Mouse (Mus musculus) ES-E14 (cell line): Measurements from ENCODE around the gene Zdhhc17. TPM values are rescaled to one million over a fixed set of nuclear protein-coding genes. Genes with fewer than 3 reads are reported as not detected.

ENCODE experiments used
- DNase-seq: peaks from one replicate; pipeline ENCODE4 v3.0.0-alpha.2; 2013; ENCODE audit warnings: low read depth, low spot score
- H3K27ac ChIP-seq: 2 replicates; pipeline ENCODE4 v1.5.1; 2012; ENCODE audit warnings: low read depth, mild to moderate bottlenecking, low read length, moderate library complexity, mixed read lengths; ENCODE audit not compliant: poor library complexity, insufficient read depth, severe bottlenecking
- H3K36me3 ChIP-seq: 2 replicates; pipeline ENCODE4 v1.6.1; 2012; ENCODE audit warnings: mild to moderate bottlenecking, low read length, moderate library complexity, mixed read lengths; ENCODE audit not compliant: control insufficient read depth, poor library complexity, insufficient read depth, severe bottlenecking
- H3K4me1 ChIP-seq, 2 experiments: fragments of 150-350 bp in 1 of 2; sonication (generic) in 1 of 2; 2 replicates each; pipeline ENCODE4 v1.6.1; 2012; ENCODE audit warnings: low read length in 2 of 2, mild to moderate bottlenecking in 1 of 2, mixed read lengths in 1 of 2; ENCODE audit not compliant: control insufficient read depth in 2 of 2, insufficient read depth in 2 of 2, poor library complexity in 1 of 2
- H3K4me3 ChIP-seq, 2 experiments: fragments of 150-350 bp in 1 of 2; sonication (generic) in 1 of 2; 2 replicates each; pipeline ENCODE4 v1.5.1; 2012; ENCODE audit warnings: low read length in 2 of 2, low read depth in 1 of 2, mild to moderate bottlenecking in 1 of 2, mixed read lengths in 1 of 2; ENCODE audit not compliant: insufficient read depth in 1 of 2, poor library complexity in 1 of 2, severe bottlenecking in 1 of 2
- H3K9ac ChIP-seq: 2 replicates; pipeline ENCODE4 v1.6.1; 2012; ENCODE audit warnings: low read depth, mild to moderate bottlenecking, low read length, mixed read lengths; ENCODE audit not compliant: poor library complexity, insufficient read depth, severe bottlenecking
- H3K9me3 ChIP-seq: fragments of 150-350 bp; sonication (generic); 2 replicates; pipeline ENCODE4 v1.6.1; 2012; ENCODE audit warnings: low read depth, mild to moderate bottlenecking, low read length; ENCODE audit not compliant: control insufficient read depth, insufficient read depth
- CHD2 ChIP-seq: IDR thresholded peaks from 2 replicates; pipeline ENCODE4 v1.6.1; 2014; ENCODE audit warnings: mild to moderate bottlenecking, low read depth, low read length, inconsistent platforms
- HCFC1 ChIP-seq: IDR thresholded peaks from 2 replicates; pipeline ENCODE4 v1.6.1; 2012; ENCODE audit warnings: low read length, inconsistent platforms, borderline replicate concordance; ENCODE audit not compliant: insufficient read depth
- MAFK ChIP-seq: IDR thresholded peaks from 2 replicates; pipeline ENCODE4 v1.6.1; 2014; ENCODE audit warnings: mild to moderate bottlenecking, low read depth, low read length, inconsistent platforms; ENCODE audit not compliant: insufficient read depth
- ZC3H11A ChIP-seq: IDR thresholded peaks from 2 replicates; pipeline ENCODE4 v1.6.1; 2012; ENCODE audit warnings: low read depth, mild to moderate bottlenecking, inconsistent platforms, low read length, borderline replicate concordance
- ZNF384 ChIP-seq: IDR thresholded peaks from 2 replicates; pipeline ENCODE4 v1.6.1; 2012; ENCODE audit warnings: low read depth, low read length, inconsistent platforms
- in situ Hi-C, 2 experiments: fragments of 600-800 bp; cut with MboI; formaldehyde crosslinking; loops; one replicate each; pipeline ENCODE4 v1.15.1; 2025; ENCODE audit warnings: low sequenced_read_pairs in 2 of 2, inconsistent platforms in 1 of 2; ENCODE audit not compliant: unreplicated experiment in 2 of 2
- total RNA-seq: library from RNA; depleted of rRNA; stranded (reverse); fragments of 300-350 nt; gene quantifications from 2 replicates; pipeline ENCODE4 v1.2.3, GENCODE M21; 2012

The Zdhhc17 gene
- total RNA-seq, 1 experiment: 26.2 TPM

DNA sequence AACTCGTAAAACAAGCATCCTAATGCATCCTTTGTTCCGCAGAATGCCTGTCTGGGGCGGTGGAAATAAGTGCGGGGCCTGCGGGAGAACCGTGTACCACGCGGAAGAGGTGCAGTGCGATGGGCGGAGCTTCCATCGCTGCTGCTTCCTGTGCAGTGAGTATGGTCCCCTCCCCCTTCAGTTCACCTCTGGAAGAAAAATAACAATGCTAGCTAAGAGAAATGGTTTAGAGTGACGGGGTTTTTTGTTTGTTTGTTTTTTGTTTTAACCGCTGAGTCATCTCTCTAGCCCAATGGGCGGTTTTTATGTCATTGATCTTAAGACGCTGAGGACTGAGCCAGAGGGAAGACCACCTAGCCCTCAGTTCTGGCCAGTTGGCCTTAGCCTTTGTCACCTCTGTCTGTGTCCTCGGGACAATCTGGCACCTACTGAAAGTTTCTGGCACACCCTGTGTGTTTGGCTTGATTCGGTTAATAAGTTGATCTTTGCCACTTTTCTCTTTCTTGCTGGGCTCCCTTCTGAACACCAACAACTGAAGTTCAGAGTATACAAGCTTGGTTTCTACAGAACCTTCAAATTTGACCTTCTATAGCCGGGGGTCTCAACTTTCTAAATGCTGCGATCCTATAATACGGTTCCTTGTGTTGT, 77.9 kb downstream of the Zdhhc17 start:
- Histone ChIP-seq H3K4me1 (peaks cover 14 to 15% of the 10 kb centered on the region in 2 experiments), H3K27ac (peak overlapping the region; percentile 73), H3K4me3 (peak overlapping the region; percentile 43 to 45), H3K36me3 (peaks cover 14% of the 10 kb centered on the region), H3K9ac (peak overlapping the region; percentile 37; the same call in 1 of the 2 replicates), H3K9me3 (no peaks in the 10 kb centered on the region)
- in situ Hi-C loops: loop anchor here in 1 of 2 experiments (10.0 kb wide), 1 partner anchor 127 kb away; no protein-coding TSS in a partner anchor
- peak; percentile 72; the same call in 1 of the 2 replicates for TF ChIP-seq MAFK
- TF ChIP-seq CHD2: no peak
- DNase-seq: peak; percentile 85

DNA sequence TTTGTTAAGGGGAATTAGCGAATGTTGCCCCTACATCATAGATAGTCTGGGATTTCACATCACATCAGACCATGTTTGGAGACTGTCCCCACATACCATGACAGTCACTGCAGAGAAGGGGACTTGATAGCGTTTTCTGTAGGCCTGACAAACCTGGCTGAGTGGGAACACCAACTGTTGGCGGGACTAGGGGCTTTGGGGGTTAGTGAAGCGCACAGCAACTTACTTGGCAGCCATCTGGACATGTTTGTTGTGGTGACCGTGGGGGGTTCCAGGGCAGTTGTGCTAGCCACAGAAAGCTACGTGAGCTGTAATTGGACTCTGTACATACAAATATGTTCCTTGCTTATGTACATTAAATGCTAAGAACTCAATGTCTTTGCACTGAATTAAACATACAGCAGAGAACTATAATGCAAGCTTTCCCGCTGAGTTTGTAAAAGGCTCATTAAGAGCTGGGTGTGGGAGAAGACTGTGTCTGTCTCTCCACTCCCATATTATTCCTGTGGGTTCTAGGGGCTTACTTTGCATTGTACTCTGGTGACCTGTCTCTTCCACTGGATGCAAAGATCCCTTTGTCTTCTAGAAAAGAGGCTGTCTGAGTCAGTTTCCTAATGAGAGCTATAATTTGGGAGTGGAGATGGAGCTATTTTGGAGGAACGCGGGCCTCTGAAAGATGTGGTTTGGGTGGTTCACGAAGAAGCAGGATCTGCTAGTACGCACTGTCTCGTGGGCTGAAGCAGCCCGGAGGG, 78.6 kb downstream of the Zdhhc17 start:
- Histone ChIP-seq H3K4me3 (peak overlapping the region; percentile 43 to 45), H3K9me3 (no peaks in the 10 kb centered on the region), H3K9ac (peak overlapping the region; percentile 37), H3K36me3 (peaks cover 10% of the 10 kb centered on the region), H3K4me1 (peaks cover 15 to 18% of the 10 kb centered on the region in 2 experiments), H3K27ac (peak overlapping the region; percentile 73)
- TF ChIP-seq MAFK: no peak
- no peak for TF ChIP-seq ZC3H11A
- TF ChIP-seq ZNF384: no peak
- TF ChIP-seq CHD2: peak; percentile 38; the same call in 1 of the 2 replicates
- TF ChIP-seq HCFC1: no peak
- no peak for DNase-seq
- in situ Hi-C loops: loop anchor here in 1 of 2 experiments (10.0 kb wide), 1 partner anchor 127 kb away; no protein-coding TSS in a partner anchor

DNA sequence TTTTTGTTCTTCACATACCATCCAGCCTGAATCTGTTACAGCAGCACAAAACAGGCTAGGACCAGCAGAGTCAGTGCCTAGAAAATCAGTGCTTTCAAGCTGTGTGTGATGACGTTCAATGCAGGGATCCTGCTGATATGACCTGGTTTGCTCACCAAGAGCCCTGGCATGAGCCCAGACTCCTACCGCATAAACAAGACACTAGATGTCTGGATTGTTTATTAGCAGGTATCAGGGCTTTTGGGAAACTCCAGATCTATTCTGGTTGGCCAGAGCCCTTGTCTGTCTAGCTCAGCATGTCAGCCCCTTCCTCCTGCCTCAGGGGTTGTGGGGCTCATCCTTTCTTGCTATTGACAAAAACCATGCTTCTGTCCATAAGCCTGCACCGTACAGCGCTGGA, 80.2 kb downstream of the Zdhhc17 start:
- in situ Hi-C loops: loop anchor here in 1 of 2 experiments (10.0 kb wide), 1 partner anchor 125 kb away; no protein-coding TSS in a partner anchor
- H3K36me3 ChIP-seq: peaks cover 1% of the 10 kb centered on the region
- H3K9ac ChIP-seq: no peak overlapping the region
- no peak overlapping the region for H3K27ac ChIP-seq
- H3K4me3 ChIP-seq: no peak overlapping the region
- DNase-seq: no peak
- no peaks in the 10 kb centered on the region for H3K9me3 ChIP-seq
- peaks cover 18 to 21% of the 10 kb centered on the region in 2 experiments for H3K4me1 ChIP-seq
- no peak for TF ChIP-seq CHD2
- TF ChIP-seq ZC3H11A: no peak
- TF ChIP-seq ZNF384: no peak
- no peak for TF ChIP-seq MAFK
- TF ChIP-seq HCFC1: no peak

GRCm38 (mm10) chr10:110927491-110927890, 82.4 kb downstream of the Zdhhc17 start:
- Histone ChIP-seq H3K9ac (no peak overlapping the region; the same call in 1 of the 2 replicates), H3K27ac (no peak overlapping the region), H3K4me3 (no peak overlapping the region), H3K36me3 (peaks cover 3% of the 10 kb centered on the region; the same call in 1 of the 2 replicates), H3K9me3 (no peaks in the 10 kb centered on the region), H3K4me1 (peaks cover 14 to 21% of the 10 kb centered on the region in 2 experiments)
- in situ Hi-C loops: no loop called here
- TF ChIP-seq ZC3H11A: no peak
- TF ChIP-seq HCFC1: no peak
- no peak for TF ChIP-seq MAFK
- no peak for DNase-seq
